Mouse (Mus musculus) embryonic fibroblast, embryonic 13.5 days (primary cell): Measurements from ENCODE around the gene Ints2. TPM values are rescaled to one million over a fixed set of nuclear protein-coding genes. Genes with fewer than 3 reads are reported as not detected.
A peak's percentile ranks its signal among the peaks of the same experiment; 100 is the strongest.
"Not testable (repeated sequence)": the region's sequence is repeated elsewhere in the genome, so short reads cannot be mapped to it uniquely, and the experiment has no call there.

Experiments used
- H3K27ac ChIP-seq: 2 replicates; pipeline ENCODE4 v1.5.1; 2012; ENCODE audit warnings: low read length, control low read depth, inconsistent platforms; ENCODE audit not compliant: insufficient read depth
- H3K4me1 ChIP-seq: 2 replicates; pipeline ENCODE4 v1.6.1; 2011; ENCODE audit warnings: low read length; ENCODE audit not compliant: control insufficient read depth, insufficient read depth
- H3K4me3 ChIP-seq: 2 replicates; pipeline ENCODE4 v1.5.1; 2011; ENCODE audit warnings: mild to moderate bottlenecking, control low read depth, low read length; ENCODE audit not compliant: insufficient read depth
- CTCF ChIP-seq: IDR thresholded peaks from 2 replicates; pipeline ENCODE4 v1.5.1; 2011; ENCODE audit warnings: mild to moderate bottlenecking, control low read depth, low read length, moderate library complexity, borderline replicate concordance; ENCODE audit not compliant: insufficient read depth
- POLR2A ChIP-seq: IDR thresholded peaks from 2 replicates; pipeline ENCODE4 v1.6.1; 2011; ENCODE audit warnings: low read depth, mild to moderate bottlenecking, control low read depth, low read length, moderate library complexity
- polyA plus RNA-seq: library from polyadenylated mRNA; stranded (reverse); fragments of >200 nt; gene quantifications from 2 replicates; pipeline ENCODE4 v1.2.4, GENCODE M21; 2011; ENCODE audit warnings: low read depth; ENCODE audit not compliant: missing spikeins, insufficient read length

Gene Ints2
- polyA plus RNA-seq, 1 experiment = 28.4 TPM

DNA sequence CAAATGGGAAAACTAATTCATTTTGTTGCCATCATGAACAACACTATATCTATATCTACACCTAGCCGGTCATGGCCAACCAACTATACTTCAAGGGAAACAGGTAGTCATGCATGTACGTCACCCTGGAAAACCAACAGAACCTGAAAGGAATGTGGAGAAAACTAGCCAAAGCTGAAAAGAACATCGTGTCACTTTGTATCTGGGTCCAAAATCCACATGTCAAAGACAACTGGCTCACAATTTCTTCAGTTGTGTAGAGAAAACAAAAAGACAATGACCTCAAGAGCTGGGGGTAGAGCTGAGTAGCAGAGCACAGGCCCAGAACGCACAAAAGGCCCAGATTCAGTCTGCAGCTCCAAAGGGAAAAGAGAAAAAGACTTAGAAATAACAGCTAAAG, 31.6 kb downstream of the Ints2 start:
- H3K4me3 ChIP-seq = no peak overlapping the region
- TF ChIP-seq POLR2A (no peak), CTCF (no peak)
- no peak overlapping the region for H3K27ac ChIP-seq
- no peaks in the 10 kb centered on the region for H3K4me1 ChIP-seq

DNA sequence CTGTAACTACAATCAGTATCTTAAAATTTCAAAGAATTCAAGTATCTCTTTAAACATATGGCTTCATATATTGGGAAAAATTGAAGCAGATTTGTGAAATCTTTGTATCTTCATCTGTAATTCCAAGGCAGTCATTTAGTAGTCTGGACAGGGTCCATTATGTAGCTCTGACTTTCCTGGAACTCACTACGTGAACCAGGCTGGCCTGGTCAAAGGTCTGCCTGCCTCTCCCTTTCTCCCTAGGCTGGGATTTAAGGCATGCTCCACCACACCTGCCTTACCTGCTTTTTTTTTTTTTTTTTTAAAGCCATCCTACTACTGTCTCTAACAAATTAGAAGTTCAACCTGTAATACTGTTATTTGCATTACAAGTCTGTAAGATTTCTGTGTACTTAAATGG, 45.6 kb downstream of the Ints2 start:
- TF ChIP-seq CTCF (no peak), POLR2A (no peak)
- Histone ChIP-seq H3K4me3 (no peak overlapping the region), H3K27ac (no peak overlapping the region), H3K4me1 (no peaks in the 10 kb centered on the region)

- no peak for TF ChIP-seq POLR2A
- no peak for TF ChIP-seq CTCF
- H3K27ac ChIP-seq = no peak overlapping the region
- H3K4me3 ChIP-seq = no peak overlapping the region
Observed at GRCm38 (mm10) chr11:86209123-86209522, 48.3 kb downstream of the Ints2 start.

DNA sequence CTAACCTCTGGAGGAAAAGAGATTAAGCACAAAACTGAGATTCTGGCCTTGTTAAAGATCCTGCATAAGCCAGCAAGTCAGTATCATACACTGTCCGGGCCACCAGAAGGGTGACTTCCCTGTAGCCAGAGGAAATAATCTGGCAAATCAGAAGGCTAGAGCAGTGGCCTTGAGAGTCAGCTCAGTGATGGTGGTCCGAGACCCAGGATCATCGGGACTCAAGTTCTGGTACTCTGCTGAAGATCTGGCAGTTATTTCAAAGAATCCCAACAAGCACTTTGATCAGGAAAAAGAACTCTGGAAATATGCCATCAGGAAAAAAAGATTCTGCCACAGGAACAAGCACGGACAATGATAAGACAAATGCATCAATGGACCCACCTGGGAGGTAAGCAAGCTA, 51.5 kb downstream of the Ints2 start:
- no peaks in the 10 kb centered on the region for H3K4me1 ChIP-seq
- H3K27ac ChIP-seq = no peak overlapping the region
- TF ChIP-seq CTCF (no peak), POLR2A (no peak)
- no peak overlapping the region for H3K4me3 ChIP-seq

More at GRCm38 (mm10) chr11:86209123-86209522, 48.3 kb downstream of the Ints2 start:
- no peaks in the 10 kb centered on the region for H3K4me1 ChIP-seq

- Histone ChIP-seq H3K4me3 (no peak overlapping the region), H3K27ac (no peak overlapping the region), H3K4me1 (no peaks in the 10 kb centered on the region)
- TF ChIP-seq CTCF (no peak), POLR2A (no peak)
Observed at GRCm38 (mm10) chr11:86205031-86205430, 52.3 kb downstream of the Ints2 start.

GRCm38 (mm10) chr11:86201901-86202675, 55.3 kb downstream of the Ints2 start:
- peak overlapping the region; percentile 93 for H3K4me3 ChIP-seq
- TF ChIP-seq CTCF = no peak
- no peak for TF ChIP-seq POLR2A
- H3K4me1 ChIP-seq = no peaks in the 10 kb centered on the region
- H3K27ac ChIP-seq = peak overlapping the region; percentile 81

- TF ChIP-seq POLR2A (peak; percentile 71), CTCF (no peak)
- H3K4me3 ChIP-seq = peak within 1 kb of the TSS; percentile 93
- no peaks in the 10 kb centered on the region for H3K4me1 ChIP-seq
- peak within 1 kb of the TSS; percentile 81 for H3K27ac ChIP-seq
Observed at GRCm38 (mm10) chr11:86201037-86201786, 56.2 kb downstream of the Ints2 start, which contains the start of gene Brip1. Gene Brip1, minus strand, starts transcription at chr11:86201193.

- Histone ChIP-seq H3K4me3 (peak overlapping the region; percentile 90), H3K27ac (no peak overlapping the region)
- no peak for TF ChIP-seq CTCF
- TF ChIP-seq POLR2A = no peak
Observed at GRCm38 (mm10) chr11:86200460-86201021, 56.8 kb downstream of the Ints2 start.

GRCm38 (mm10) chr11:86199733-86200132, 57.6 kb downstream of the Ints2 start:
- Histone ChIP-seq H3K27ac (no peak overlapping the region), H3K4me3 (peak overlapping the region; percentile 11; the same call in 1 of the 2 replicates), H3K4me1 (no peaks in the 10 kb centered on the region)
- TF ChIP-seq CTCF = no peak
- no peak for TF ChIP-seq POLR2A

More at GRCm38 (mm10) chr11:86200460-86201021, 56.8 kb downstream of the Ints2 start:
- no peaks in the 10 kb centered on the region for H3K4me1 ChIP-seq

DNA sequence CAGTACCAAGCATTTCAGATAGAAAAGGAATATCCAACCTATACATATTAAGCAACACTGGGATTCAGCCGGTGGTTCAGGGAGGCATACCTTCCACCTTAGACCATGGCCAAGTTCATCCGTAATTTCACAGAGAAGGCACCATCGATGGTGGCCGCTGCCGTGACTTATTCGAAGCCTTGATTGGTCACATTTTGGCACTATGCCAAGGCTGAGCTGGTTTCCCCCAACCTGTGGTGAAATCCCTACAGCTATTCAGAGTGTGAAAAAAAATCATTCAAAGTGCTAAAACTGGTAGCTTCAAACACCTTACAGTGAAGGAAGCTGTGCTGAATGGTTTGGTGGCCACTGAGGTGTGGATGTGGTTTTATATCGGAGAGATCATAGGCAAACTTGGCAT, 72.2 kb downstream of the Ints2 start:
- H3K4me3 ChIP-seq, H3K27ac ChIP-seq, H3K4me1 ChIP-seq: not testable (repeated sequence)
